Mouse (Mus musculus): Measurements from ENCODE around the gene Ifna1. TPM values are rescaled to one million over a fixed set of nuclear protein-coding genes. Genes with fewer than 3 reads are reported as not detected.

Ifna1 gene
- total and polyA plus RNA-seq, 3 experiments = not detected

GRCm38 (mm10) chr4:88863309-88863708, 13.4 kb downstream of the Ifna1 start:
- DNase-seq (ENCODE audit: low read depth, low spot score) = no peak
- no peak overlapping the region for H3K9ac ChIP-seq (ENCODE audit: control insufficient read depth, low read depth, low read length, poor library complexity, severe bottlenecking)
- no peak overlapping the region for H3K27ac ChIP-seq (ENCODE audit: control insufficient read depth, low read depth, low read length)
- no peak overlapping the region for H3K4me3 ChIP-seq (ENCODE audit: control insufficient read depth in 1 of 2, insufficient read depth in 1 of 2, low read depth in 2 of 2, low read length in 2 of 2)
- no peak for TF ChIP-seq SIN3A (IDR thresholded peaks at IDR 0.05; ENCODE audit: low read length)
- TF ChIP-seq MXI1 (IDR thresholded peaks at IDR 0.05; ENCODE audit: low read depth, low read length) = no peak
- TF ChIP-seq CTCF (IDR thresholded peaks at IDR 0.05 in 2 of 3, conservative IDR thresholded peaks at IDR 0.05 in 1 of 3; ENCODE audit: control insufficient read depth in 1 of 3, insufficient read depth in 1 of 3, low read depth in 2 of 3, low read length in 3 of 3, poor library complexity in 1 of 3, severe bottlenecking in 1 of 3) = no peak
- TF ChIP-seq POLR2AphosphoS2 (IDR thresholded peaks at IDR 0.05; ENCODE audit: low read length) = no peak
- no peak for TF ChIP-seq NELFE (IDR thresholded peaks at IDR 0.05; ENCODE audit: low read depth, low read length)
- TF ChIP-seq POLR2A (IDR thresholded peaks at IDR 0.05; ENCODE audit: control insufficient read depth in 1 of 2, insufficient read depth in 1 of 2, low read depth in 1 of 2, low read length in 2 of 2, poor library complexity in 1 of 2) = no peak
- TF ChIP-seq JUND (IDR thresholded peaks at IDR 0.05; ENCODE audit: low read depth, low read length) = no peak
- no peak for TF ChIP-seq POLR2AphosphoS5 (IDR thresholded peaks at IDR 0.05; ENCODE audit: borderline replicate concordance, low read depth, low read length)
- no peak for TF ChIP-seq USF2 (IDR thresholded peaks at IDR 0.05; ENCODE audit: borderline replicate concordance in 1 of 2, insufficient read depth in 1 of 2, low read depth in 1 of 2, low read length in 2 of 2)
- no peaks in the 10 kb centered on the region for H3K79me2 ChIP-seq (ENCODE audit: control insufficient read depth, insufficient read depth, low read length, poor library complexity)
- peaks cover 3 to 18% of the 10 kb centered on the region in 2 experiments for H3K27me3 ChIP-seq (ENCODE audit: control insufficient read depth in 1 of 2, insufficient read depth in 2 of 2, low read length in 2 of 2)
- H3K36me3 ChIP-seq (ENCODE audit: control insufficient read depth in 1 of 2, insufficient read depth in 2 of 2, low read length in 2 of 2) = peaks cover 0 to 12% of the 10 kb centered on the region in 2 experiments; a peak in 2 of 4 replicates
- no peaks in the 10 kb centered on the region for H3K9me3 ChIP-seq (replicated peaks; ENCODE audit: insufficient read depth, low read length)
- H3K4me1 ChIP-seq (ENCODE audit: control insufficient read depth in 1 of 2, insufficient read depth in 2 of 2, low read length in 2 of 2) = peaks cover 10 to 14% of the 10 kb centered on the region in 2 experiments

- peaks cover 13 to 14% of the 10 kb centered on the region in 2 experiments for H3K4me1 ChIP-seq (ENCODE audit: control insufficient read depth in 1 of 2, insufficient read depth in 2 of 2, low read length in 2 of 2)
- DNase-seq (ENCODE audit: low read depth, low spot score) = peak; percentile 90
- peak overlapping the region; percentile 54 for H3K9ac ChIP-seq (ENCODE audit: control insufficient read depth, low read depth, low read length, poor library complexity, severe bottlenecking)
- H3K79me2 ChIP-seq (ENCODE audit: control insufficient read depth, insufficient read depth, low read length, poor library complexity) = no peaks in the 10 kb centered on the region
- no peaks in the 10 kb centered on the region for H3K9me3 ChIP-seq (replicated peaks; ENCODE audit: insufficient read depth, low read length)
- H3K4me3 ChIP-seq (ENCODE audit: control insufficient read depth in 1 of 2, insufficient read depth in 1 of 2, low read depth in 2 of 2, low read length in 2 of 2) = peak overlapping the region; percentile 42 to 48
- peak overlapping the region; percentile 79 for H3K27ac ChIP-seq (ENCODE audit: control insufficient read depth, low read depth, low read length)
- H3K36me3 ChIP-seq (ENCODE audit: control insufficient read depth in 1 of 2, insufficient read depth in 2 of 2, low read length in 2 of 2) = peaks cover 0 to 15% of the 10 kb centered on the region in 2 experiments; a peak in 2 of 4 replicates
- H3K27me3 ChIP-seq (ENCODE audit: control insufficient read depth in 1 of 2, insufficient read depth in 2 of 2, low read length in 2 of 2) = peaks cover 3 to 8% of the 10 kb centered on the region in 2 experiments
- TF ChIP-seq POLR2AphosphoS5 (IDR thresholded peaks at IDR 0.05; ENCODE audit: borderline replicate concordance, low read depth, low read length) (no peak), HCFC1 (IDR thresholded peaks at IDR 0.05; ENCODE audit: low read depth, low read length) (0 out of 2 replicates have a peak, but pooled peaks have one; percentile 26), USF1 (IDR thresholded peaks at IDR 0.05; ENCODE audit: low read depth, low read length) (no peak), MAX (IDR thresholded peaks at IDR 0.05; ENCODE audit: low read length) (peak; percentile 22), UBTF (IDR thresholded peaks at IDR 0.05; ENCODE audit: borderline replicate concordance, insufficient read depth, low read depth, low read length) (no peak), MYC (IDR thresholded peaks at IDR 0.05; ENCODE audit: low read depth, low read length) (no peak), ZKSCAN1 (IDR thresholded peaks at IDR 0.05; ENCODE audit: low read depth, low read length) (no peak), RCOR1 (IDR thresholded peaks at IDR 0.05; ENCODE audit: low read depth, low read length) (peak; percentile 95), MEF2A (IDR thresholded peaks at IDR 0.05; ENCODE audit: extremely low read depth, insufficient replicate concordance, low read depth, low read length, poor library complexity, severe bottlenecking) (no peak), POLR2A (IDR thresholded peaks at IDR 0.05; ENCODE audit: control insufficient read depth in 1 of 2, insufficient read depth in 1 of 2, low read depth in 1 of 2, low read length in 2 of 2, poor library complexity in 1 of 2) (no peak), ELF1 (IDR thresholded peaks at IDR 0.05; ENCODE audit: low read depth, low read length) (no peak), MXI1 (IDR thresholded peaks at IDR 0.05; ENCODE audit: low read depth, low read length) (no peak; the same call in 1 of the 2 replicates), MAFK (IDR thresholded peaks at IDR 0.05; ENCODE audit: borderline replicate concordance, low read depth, low read length) (peak; percentile 52; the same call in 1 of the 2 replicates), NELFE (IDR thresholded peaks at IDR 0.05; ENCODE audit: low read depth, low read length) (no peak; the same call in 1 of the 2 replicates), JUND (IDR thresholded peaks at IDR 0.05; ENCODE audit: low read depth, low read length) (no peak), ZMIZ1 (IDR thresholded peaks at IDR 0.05; ENCODE audit: low read depth, low read length) (no peak), ETS1 (IDR thresholded peaks at IDR 0.05; ENCODE audit: low read depth, low read length) (peak; percentile 91), GABPA (IDR thresholded peaks at IDR 0.05; ENCODE audit: low read depth, low read length) (no peak), BHLHE40 (IDR thresholded peaks at IDR 0.05; ENCODE audit: borderline replicate concordance, low read depth, low read length) (peak; percentile 54; the same call in 1 of the 2 replicates), CTCF (IDR thresholded peaks at IDR 0.05 in 2 of 3, conservative IDR thresholded peaks at IDR 0.05 in 1 of 3; ENCODE audit: control insufficient read depth in 1 of 3, insufficient read depth in 1 of 3, low read depth in 2 of 3, low read length in 3 of 3, poor library complexity in 1 of 3, severe bottlenecking in 1 of 3) (no peak), TCF12 (IDR thresholded peaks at IDR 0.05; ENCODE audit: low read depth, low read length) (peak; percentile 93), POLR2AphosphoS2 (IDR thresholded peaks at IDR 0.05; ENCODE audit: low read length) (no peak), EP300 (IDR thresholded peaks at IDR 0.05; ENCODE audit: low read depth in 1 of 2, low read length in 2 of 2) (peak; percentile 96), MYB (IDR thresholded peaks at IDR 0.05; ENCODE audit: low read depth, low read length) (peak; percentile 91), E2F4 (IDR thresholded peaks at IDR 0.05; ENCODE audit: borderline replicate concordance, low read depth, low read length) (no peak), ZC3H11A (IDR thresholded peaks at IDR 0.05; ENCODE audit: low read depth, low read length) (no peak)
Observed at GRCm38 (mm10) chr4:88864599-88864998, 14.7 kb downstream of the Ifna1 start.

All from MEL (cell line).